Mouse (Mus musculus): ENCODE measurements at regions not wholly inside any gene's neighbourhood (a gene's known extent, or its start where the extent isn't known, plus 50 kb on each side); places are given as distances from the start of the nearest gene placed in this dataset.

DNA sequence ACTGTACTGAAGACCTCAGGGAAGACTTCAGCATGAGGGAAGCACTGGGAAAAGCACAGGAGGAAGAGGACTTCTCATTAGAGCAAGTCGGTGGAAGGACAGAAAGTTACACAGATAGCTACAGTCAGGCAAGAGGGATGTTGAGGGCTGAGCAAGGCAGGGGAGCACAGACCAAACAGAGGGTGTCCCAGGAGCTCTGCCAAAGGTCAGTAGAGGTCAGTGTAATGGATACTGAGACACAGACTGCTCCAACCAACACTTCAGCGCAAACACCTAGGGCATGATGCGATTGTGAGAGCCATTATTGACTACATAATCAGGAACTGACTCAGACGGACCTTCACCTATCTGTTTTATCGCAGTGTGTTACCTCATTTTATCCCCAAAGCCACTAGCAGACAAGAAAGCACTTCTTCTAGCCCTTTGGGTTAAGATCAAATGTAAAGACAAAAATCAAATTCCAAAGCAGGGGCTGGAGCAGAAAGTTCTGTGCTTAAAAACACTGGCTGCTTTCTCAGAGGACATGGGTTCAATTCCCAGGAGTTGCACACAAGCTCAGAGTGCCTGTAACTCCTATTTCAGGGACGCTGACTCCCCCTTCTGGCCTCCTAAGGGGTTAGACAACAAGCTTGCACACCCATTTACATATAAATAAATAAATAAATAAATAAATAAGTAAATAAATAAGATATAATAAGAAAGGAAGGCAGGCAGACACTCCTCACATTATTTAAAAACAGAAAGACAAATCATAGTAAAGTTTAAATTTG lies 197.3 kb upstream of the Trib2 start:
- TF ChIP-seq TAL1 (IDR thresholded peaks at IDR 0.05; ENCODE audit: low read length) (no peak), POLR2A (IDR thresholded peaks at IDR 0.05; ENCODE audit: control insufficient read depth in 1 of 2, insufficient read depth in 1 of 2, low read depth in 1 of 2, low read length in 2 of 2, poor library complexity in 1 of 2) (no peak), CTCF (IDR thresholded peaks at IDR 0.05 in 2 of 3, conservative IDR thresholded peaks at IDR 0.05 in 1 of 3; ENCODE audit: control insufficient read depth in 1 of 3, insufficient read depth in 1 of 3, low read depth in 2 of 3, low read length in 3 of 3, poor library complexity in 1 of 3, severe bottlenecking in 1 of 3) (peak in 2 of 3 experiments; percentile 41; a peak in 4 of 6 replicates), MXI1 (IDR thresholded peaks at IDR 0.05; ENCODE audit: low read depth, low read length) (no peak), E2F4 (IDR thresholded peaks at IDR 0.05; ENCODE audit: borderline replicate concordance, low read depth, low read length) (no peak), ZNF384 (IDR thresholded peaks at IDR 0.05; ENCODE audit: low read depth, low read length) (no peak), CHD2 (IDR thresholded peaks at IDR 0.05; ENCODE audit: low read length) (no peak), ZC3H11A (IDR thresholded peaks at IDR 0.05; ENCODE audit: low read depth, low read length) (peak; percentile 33), RCOR1 (IDR thresholded peaks at IDR 0.05; ENCODE audit: low read depth, low read length) (no peak), RAD21 (IDR thresholded peaks at IDR 0.05; ENCODE audit: low read depth, low read length) (peak; percentile 46)

All from MEL (cell line).